Mouse (Mus musculus): Measurements from ENCODE around the gene Gemin6.
"Not testable (repeated sequence)": the region's sequence is repeated elsewhere in the genome, so short reads cannot be mapped to it uniquely, and the experiment has no call there.

Gene Gemin6

GRCm38 (mm10) chr17:80224326-80225116 is at the start of gene Gemin6:
TSS of gene Gemin6 (plus strand) at chr17:80224441.
- peak; percentile 84 for DNase-seq

DNA sequence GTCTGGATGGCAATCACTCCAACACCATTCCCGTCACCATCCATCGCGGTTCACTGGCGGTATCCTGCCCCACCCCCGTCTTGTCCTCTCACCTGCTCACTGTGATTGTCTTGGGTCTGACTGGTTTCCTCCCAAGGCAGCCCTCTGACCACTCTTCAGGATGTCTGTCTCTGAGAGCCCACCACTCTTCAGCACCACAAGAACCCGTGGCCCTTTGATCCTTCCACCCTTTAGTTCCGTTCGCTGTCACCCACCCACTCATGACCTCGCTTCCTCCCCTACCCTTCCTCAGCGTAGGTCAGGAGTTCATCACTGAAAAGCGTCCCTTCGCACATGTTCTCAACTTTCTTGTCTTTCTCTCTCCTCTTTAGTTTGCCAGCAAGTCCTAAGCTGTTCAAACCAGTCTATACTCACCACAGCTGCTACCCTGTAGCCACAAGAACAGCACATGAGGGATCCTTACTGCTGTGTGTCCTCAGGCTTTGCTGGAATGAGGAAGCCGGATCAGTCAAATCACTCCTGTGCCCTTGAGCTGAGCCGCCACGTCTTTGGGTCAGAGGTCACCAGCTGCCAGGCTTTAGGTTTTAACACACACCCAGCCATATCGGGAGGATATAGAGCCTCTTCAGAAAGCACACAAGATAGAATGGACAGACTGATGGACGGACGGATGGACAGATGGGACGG is 49.4 kb upstream of the Gemin6 start:
- no peak for DNase-seq

DNA sequence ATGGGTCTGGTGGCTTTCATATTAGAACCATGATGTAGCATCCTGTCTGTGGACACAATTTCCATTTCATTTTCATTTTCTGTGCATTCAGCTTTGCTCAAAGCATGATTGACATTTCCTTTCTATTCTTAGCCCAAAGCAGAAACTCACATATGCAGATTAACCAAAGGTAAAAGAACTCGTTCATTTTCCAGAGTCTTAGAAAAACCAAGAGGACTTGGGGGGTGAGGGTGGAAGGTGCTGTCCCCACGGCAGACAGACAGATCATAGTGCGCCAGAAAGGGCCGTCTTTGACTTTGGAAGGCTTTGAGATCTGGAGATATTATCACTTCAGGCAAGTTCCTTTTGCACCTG is 48.9 kb upstream of the Gemin6 start:
- no peak for DNase-seq

GRCm38 (mm10) chr17:80175966-80176365 is 48.3 kb upstream of the Gemin6 start:
- no peak for DNase-seq

DNA sequence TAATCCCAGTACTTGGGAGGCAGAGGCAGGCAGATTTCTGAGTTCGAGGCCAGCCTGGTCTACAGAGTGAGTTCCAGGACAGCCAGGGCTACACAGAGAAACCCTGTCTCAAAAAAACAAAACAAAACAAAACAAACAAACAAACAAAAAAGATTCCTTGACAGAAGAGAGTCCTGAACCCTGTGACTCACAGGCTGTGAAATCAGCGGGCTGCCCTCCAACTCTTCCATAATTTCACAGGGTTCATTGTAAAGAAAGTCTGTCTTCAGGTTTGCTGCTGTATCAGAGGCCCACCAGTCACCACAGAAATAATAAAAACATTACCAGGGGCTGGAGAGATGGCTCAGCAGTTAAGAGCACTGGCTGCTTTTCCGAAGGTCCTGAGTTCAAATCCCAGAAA is 45.4 kb upstream of the Gemin6 start:
- DNase-seq: not testable (repeated sequence)

DNA sequence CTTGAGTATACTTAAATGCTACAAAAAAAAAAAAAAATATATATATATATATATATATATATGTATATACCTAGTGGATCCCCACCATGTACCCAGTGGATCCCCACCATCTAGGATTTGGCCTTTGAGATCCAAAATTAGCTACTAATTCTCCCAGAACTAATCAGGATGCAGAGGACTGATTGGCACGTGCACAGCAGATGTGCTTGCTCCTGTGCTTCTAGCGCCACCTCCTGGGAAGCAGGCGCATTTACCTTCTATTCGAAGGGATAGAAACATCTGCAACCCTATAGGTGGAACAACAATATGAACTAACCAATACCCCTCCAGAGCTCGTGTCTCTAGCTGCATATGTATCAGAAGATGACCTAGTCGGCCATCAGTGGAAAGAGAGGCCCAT is 44.3 kb upstream of the Gemin6 start:
- DNase-seq: peak; percentile 74

GRCm38 (mm10) chr17:80180468-80180867 is 43.8 kb upstream of the Gemin6 start:
- DNase-seq: no peak

- DNase-seq: no peak
Observed at GRCm38 (mm10) chr17:80183615-80184014, 40.6 kb upstream of the Gemin6 start.

GRCm38 (mm10) chr17:80193075-80193474 is 31.2 kb upstream of the Gemin6 start:
- DNase-seq: no peak

DNA sequence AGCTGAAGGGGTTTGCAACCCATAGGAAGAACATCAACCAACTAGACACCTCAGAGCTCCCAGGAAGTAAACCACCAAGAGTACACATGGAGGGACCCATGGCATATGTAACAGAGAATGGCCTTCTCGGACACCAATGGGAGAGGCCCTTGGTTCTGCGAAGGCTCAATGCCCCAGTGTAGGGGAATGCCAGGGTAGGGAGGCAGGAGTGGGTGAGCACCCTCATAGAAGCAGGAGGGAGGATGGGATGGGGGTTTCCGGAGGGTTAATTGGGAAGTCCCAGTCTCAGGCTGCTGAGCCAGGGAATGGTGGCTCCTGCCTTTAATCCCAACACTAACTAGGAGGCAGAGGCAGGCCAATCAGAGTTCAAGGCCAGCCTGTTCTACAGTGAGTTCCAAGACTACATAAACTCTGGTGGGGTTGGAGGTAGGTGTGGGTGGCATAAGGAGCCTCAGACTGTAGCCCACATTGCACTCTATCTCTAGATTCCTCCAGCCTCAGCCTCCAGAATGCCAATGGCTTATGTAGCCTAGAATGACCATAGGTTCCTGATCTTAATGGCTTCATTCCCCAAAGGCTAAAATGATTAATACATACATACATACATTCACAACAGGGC is 25.0 kb upstream of the Gemin6 start:
- DNase-seq: no peak

DNA sequence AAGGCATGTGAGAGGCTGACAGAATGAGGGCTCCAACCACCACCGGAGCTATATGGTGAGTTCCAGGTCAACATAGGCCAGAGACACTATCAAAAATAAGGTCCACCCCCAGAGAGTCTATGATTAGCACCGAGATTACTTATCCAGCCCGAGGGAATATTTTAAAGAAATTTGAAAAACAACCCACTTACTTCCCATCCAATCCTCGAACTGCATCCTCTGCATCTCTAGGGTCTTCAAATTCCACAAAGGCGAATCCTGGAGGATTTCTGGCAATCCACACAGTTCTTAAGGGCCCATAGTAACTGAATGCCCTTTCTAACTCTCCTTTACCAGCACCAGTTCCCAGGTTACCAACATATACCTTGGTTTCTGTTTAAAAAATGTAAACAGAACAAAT is 18.6 kb upstream of the Gemin6 start:
- DNase-seq: no peak

DNA sequence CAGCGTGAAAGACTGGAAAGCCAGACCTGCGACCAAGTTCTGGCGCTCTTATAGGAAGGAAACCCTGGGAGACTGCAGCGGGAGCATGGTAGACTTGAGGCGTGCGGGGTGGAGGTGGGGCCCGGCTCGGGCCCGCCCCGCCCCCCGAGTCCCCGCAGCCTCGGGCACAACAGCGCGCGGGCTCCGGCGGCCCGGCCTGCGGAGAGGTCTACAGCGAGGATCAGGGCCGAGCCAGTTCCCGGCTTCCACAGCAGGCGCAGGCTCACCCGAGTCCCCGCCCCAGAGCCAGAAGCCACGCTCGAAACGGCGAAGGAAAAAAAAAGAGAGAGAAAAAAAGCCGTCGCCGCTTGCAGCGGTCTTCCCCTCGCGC is 18.0 kb upstream of the Gemin6 start:
- DNase-seq: no peak

GRCm38 (mm10) chr17:80206671-80207581 is 17.3 kb upstream of the Gemin6 start, which contains the start of the genes Srsf7 and Ttc39d:
TSS of gene Srsf7 (minus strand) at chr17:80207307.
TSS of gene Ttc39d (plus strand) at chr17:80207460.
- DNase-seq: peak; percentile 99

GRCm38 (mm10) chr17:80213998-80214397 is 10.2 kb upstream of the Gemin6 start:
- not testable (repeated sequence) for DNase-seq

GRCm38 (mm10) chr17:80220131-80220530 is 4.1 kb upstream of the Gemin6 start:
- DNase-seq: no peak

GRCm38 (mm10) chr17:80221202-80221601 is 3.0 kb upstream of the Gemin6 start:
- no peak for DNase-seq

DNA sequence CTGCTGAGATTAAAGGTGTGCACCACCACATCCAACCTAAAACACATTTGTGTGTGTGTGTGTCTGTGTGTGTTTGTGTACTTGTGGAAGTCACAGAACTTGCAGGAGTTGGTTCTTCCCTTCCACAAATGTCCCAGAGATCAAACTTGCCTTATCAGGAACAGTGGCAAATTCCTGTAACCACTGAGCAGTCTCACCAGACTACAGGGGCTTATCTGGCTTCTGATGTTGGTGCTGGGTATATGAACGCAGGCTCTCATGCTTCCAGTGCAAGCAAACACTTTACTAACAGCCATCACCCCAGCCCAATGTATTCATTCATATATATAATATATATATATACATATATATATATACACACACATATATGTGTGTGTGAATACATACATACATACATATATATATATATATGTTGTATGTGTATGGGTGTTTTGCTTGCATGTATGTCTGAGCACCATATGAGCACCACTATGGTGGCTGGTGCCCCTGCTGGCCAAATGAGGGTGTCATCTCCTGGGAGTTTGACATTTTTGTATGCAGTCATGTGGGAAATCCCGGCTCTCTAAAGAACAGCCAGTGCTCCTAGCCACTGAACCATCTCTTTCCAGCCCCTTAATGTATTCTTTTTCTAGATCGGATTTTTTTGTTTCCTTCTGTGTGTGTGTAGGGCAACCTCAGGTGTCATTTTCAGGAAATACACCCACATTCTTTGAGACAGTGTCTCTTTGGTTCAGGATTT is 2.2 kb upstream of the Gemin6 start:
- peak; percentile 7 for DNase-seq

DNA sequence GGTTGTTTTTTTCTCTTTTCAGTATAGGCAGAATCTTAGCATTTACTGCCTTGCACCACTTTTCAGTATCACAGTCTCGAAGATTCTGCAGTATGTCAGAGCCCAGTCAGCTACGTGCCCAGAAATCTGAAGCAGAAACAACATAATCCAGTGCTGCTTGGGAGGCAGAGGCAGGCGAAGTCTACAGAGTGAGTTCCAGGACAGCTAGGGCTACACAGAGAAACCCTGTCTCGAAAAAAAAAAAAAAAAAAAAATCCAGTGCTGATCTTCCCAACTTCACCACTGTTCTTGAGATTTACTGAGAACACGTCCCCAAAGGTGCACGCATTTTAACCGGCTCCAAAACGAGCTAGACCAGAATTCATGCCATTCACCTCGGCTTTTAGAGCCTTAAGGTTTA is 412 bp upstream of the Gemin6 start:
- DNase-seq: no peak

GRCm38 (mm10) chr17:80225142-80225541 is 901 bp downstream of the Gemin6 start:
- DNase-seq: not testable (repeated sequence)

DNA sequence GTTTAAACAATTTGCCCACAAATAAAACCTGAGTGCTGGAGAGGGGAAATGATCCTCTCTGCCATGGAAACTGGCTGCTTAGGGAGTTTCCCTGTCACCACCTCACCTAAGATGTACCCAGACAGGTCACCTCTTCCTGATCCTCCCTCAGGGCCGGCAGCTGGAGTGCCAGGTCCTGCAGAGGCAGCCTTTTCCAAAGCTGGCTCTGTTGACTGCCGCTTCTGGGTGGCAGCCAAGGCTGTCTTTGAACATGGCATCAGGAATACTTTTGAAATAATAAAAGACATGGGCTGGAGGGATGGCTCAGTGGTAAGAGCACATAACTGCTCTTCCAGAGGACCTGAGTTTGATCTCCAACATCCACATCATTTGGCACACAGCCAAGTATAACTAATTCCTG is 5.2 kb downstream of the Gemin6 start:
- no peak for DNase-seq

DNA sequence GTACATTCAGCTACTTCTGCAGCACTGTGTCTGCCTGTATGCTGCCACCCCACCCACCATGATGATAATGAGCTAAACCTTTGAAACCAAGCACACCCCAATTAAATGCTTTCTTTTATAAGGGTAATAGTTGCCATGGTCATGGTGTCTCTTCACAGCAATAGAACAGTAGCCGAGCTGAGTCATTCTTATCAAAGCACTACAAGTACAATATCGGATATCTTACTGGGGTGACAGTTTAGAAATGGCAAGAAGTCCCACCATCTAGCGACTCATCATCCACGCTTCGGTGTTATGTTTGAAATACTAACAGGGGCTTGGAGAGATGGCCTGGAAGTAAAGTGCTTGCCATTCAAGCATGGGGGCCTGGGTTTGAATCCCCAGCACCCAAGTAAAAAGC is 9.6 kb downstream of the Gemin6 start:
- no peak for DNase-seq

- DNase-seq: no peak
Observed at GRCm38 (mm10) chr17:80234376-80234775, 10.1 kb downstream of the Gemin6 start.
